Mouse (Mus musculus) liver, embryonic 14.5 days (tissue): ENCODE data around the gene Pcgf3. TPM values are rescaled to one million over a fixed set of nuclear protein-coding genes. Genes with fewer than 3 reads are reported as not detected.
A peak's percentile ranks its signal among the peaks of the same experiment; 100 is the strongest.

Experiments
- ATAC-seq: fragments of 200-750 bp; cut with Nextera tagmentation; 2 replicates; pipeline ENCODE4 v1.8.0; 2017; ENCODE audit warnings: moderate number of reproducible peaks, mild to moderate bottlenecking, moderate library complexity; ENCODE audit not compliant: insufficient read depth
- DNase-seq, 3 experiments: peaks; one replicate each; pipeline ENCODE4 v3.0.0-alpha.2; 2012 to 2013; ENCODE audit warnings: low read depth in 3 of 3, low spot score in 3 of 3
- H3K27ac ChIP-seq: fragments of 300-500 bp; sonication (generic); 2 replicates; pipeline ENCODE4 v1.5.1; 2014; ENCODE audit warnings: moderate library complexity, mild to moderate bottlenecking, control low read depth, inconsistent platforms
- H3K27me3 ChIP-seq: fragments of 300-500 bp; sonication (generic); 2 replicates; pipeline ENCODE4 v1.6.1; 2014; ENCODE audit warnings: mild to moderate bottlenecking, low read length, moderate library complexity; ENCODE audit not compliant: control insufficient read depth, insufficient read depth
- H3K36me3 ChIP-seq: fragments of 300-500 bp; sonication (generic); replicated peaks from 2 replicates; pipeline ENCODE4 v1.6.1; 2014; ENCODE audit warnings: low read depth; ENCODE audit not compliant: control insufficient read depth, insufficient read depth
- H3K4me1 ChIP-seq, 2 experiments: fragments of 200-500 bp in 1 of 2; fragments of 300-500 bp in 1 of 2; sonication (generic) in 1 of 2; replicated peaks; 2 replicates each; pipeline ENCODE4 v1.6.1; 2012 to 2014; ENCODE audit warnings: antibody characterized with exemption in 1 of 2, inconsistent platforms in 1 of 2, low read length in 1 of 2; ENCODE audit not compliant: control insufficient read depth in 2 of 2, insufficient read depth in 2 of 2
- H3K4me2 ChIP-seq: fragments of 300-500 bp; sonication (generic); 2 replicates; pipeline ENCODE4 v1.6.1; 2014; ENCODE audit warnings: low read depth, mild to moderate bottlenecking, control low read depth, moderate library complexity
- H3K4me3 ChIP-seq, 2 experiments: fragments of 200-500 bp in 1 of 2; fragments of 300-500 bp in 1 of 2; sonication (generic) in 1 of 2; 2 replicates each; pipeline ENCODE4 v1.5.1; 2012 to 2014; ENCODE audit warnings: low read depth in 2 of 2, low read length in 2 of 2, mild to moderate bottlenecking in 2 of 2, control low read depth in 1 of 2, inconsistent platforms in 1 of 2, moderate library complexity in 1 of 2; ENCODE audit not compliant: insufficient read depth in 1 of 2
- H3K9ac ChIP-seq: fragments of 300-500 bp; sonication (generic); replicated peaks from 2 replicates; pipeline ENCODE4 v1.6.1; 2014; ENCODE audit warnings: mild to moderate bottlenecking, control low read depth, moderate library complexity
- H3K9me3 ChIP-seq: fragments of 300-500 bp; sonication (generic); 2 replicates; pipeline ENCODE4 v1.6.1; 2016; ENCODE audit warnings: low read length, mixed read lengths; ENCODE audit not compliant: control insufficient read depth
- CTCF ChIP-seq: IDR thresholded peaks from 2 replicates; pipeline ENCODE4 v1.5.1; 2016; ENCODE audit warnings: antibody characterized with exemption, low read depth, control low read depth
- EP300 ChIP-seq: IDR thresholded peaks from 2 replicates; pipeline ENCODE4 v1.6.1; 2016; ENCODE audit warnings: antibody characterized with exemption, low read depth
- WGBS: fragments of 180-500 bp; shearing (Covaris S2); extraction: QIAGEN DNeasy Blood & Tissue Kit; methylation state at CpG from one replicate; pipeline ENCODE4 v1.1.7; 2014; ENCODE audit not compliant: insufficient replicate concordance; 5-methylcytosine and 5-hydroxymethylcytosine counted together
- polyA plus RNA-seq, 2 experiments: library from polyadenylated mRNA; depleted of rRNA in 1 of 2; stranded (reverse) in 1 of 2; unstranded in 1 of 2; fragments of >200 nt; fragmentation: Nextera tagmentation in 1 of 2; extraction: Ambion mirVana in 1 of 2; gene quantifications; 2 replicates each; pipeline versions ENCODE4 v1.2.1 to v1.2.3; 2012 to 2014

Pcgf3 gene
- polyA plus RNA-seq, 2 experiments, result 4.5 to 4.9 TPM

GRCm38 (mm10) chr5:108448785-108449668, 12.0 kb upstream of the Pcgf3 start, which contains the start of gene Mfsd7a:
Gene Mfsd7a, minus strand, starts transcription at chr5:108448891.
- TF ChIP-seq CTCF, result no peak
- no peak for TF ChIP-seq EP300
- DNase-seq (peak; percentile 42 to 48 (median 46)), ATAC-seq (peak; percentile 77)
- H3K4me3 ChIP-seq, result peak within 1 kb of the TSS; percentile 40 to 52
- H3K36me3 ChIP-seq, result no peaks in the 10 kb centered on the region
- 15% methylated on average over 24 of the region's 24 CpGs for WGBS
- no peak within 1 kb of the TSS for H3K27ac ChIP-seq
- peak within 1 kb of the TSS; percentile 16; the same call in 1 of the 2 replicates for H3K9ac ChIP-seq
- H3K9me3 ChIP-seq, result no peaks in the 10 kb centered on the region
- H3K4me1 ChIP-seq, result peaks cover 8 to 22% of the 10 kb centered on the region in 2 experiments; a peak in 3 of 4 replicates
- H3K4me2 ChIP-seq, result peak within 1 kb of the TSS; percentile 70
- no peaks in the 10 kb centered on the region for H3K27me3 ChIP-seq

GRCm38 (mm10) chr5:108450837-108451540, 10.0 kb upstream of the Pcgf3 start:
- Histone ChIP-seq H3K27me3 (no peaks in the 10 kb centered on the region), H3K4me3 (no peak overlapping the region), H3K9me3 (no peaks in the 10 kb centered on the region), H3K4me2 (no peak overlapping the region), H3K9ac (no peak overlapping the region), H3K36me3 (no peaks in the 10 kb centered on the region), H3K27ac (no peak overlapping the region), H3K4me1 (peaks cover 8 to 22% of the 10 kb centered on the region in 2 experiments; a peak in 3 of 4 replicates)
- DNase-seq (no peak), ATAC-seq (no peak)
- TF ChIP-seq CTCF (no peak), EP300 (no peak)
- 64% methylated on average over 8 of the region's 8 CpGs for WGBS

- no peak for ATAC-seq
These were observed 9.4 kb upstream of the Pcgf3 start for GRCm38 (mm10) chr5:108451611-108452010.

GRCm38 (mm10) chr5:108452422-108452821, 8.6 kb upstream of the Pcgf3 start:
- DNase-seq (no peak), ATAC-seq (no peak)
- Histone ChIP-seq H3K27ac (no peak overlapping the region), H3K4me3 (no peak overlapping the region), H3K4me2 (no peak overlapping the region), H3K9me3 (no peaks in the 10 kb centered on the region), H3K36me3 (no peaks in the 10 kb centered on the region), H3K4me1 (peaks cover 8 to 16% of the 10 kb centered on the region in 2 experiments; a peak in 3 of 4 replicates), H3K9ac (no peak overlapping the region), H3K27me3 (no peaks in the 10 kb centered on the region)
- WGBS, result 42% methylated on average over 1 of the region's 1 CpGs
- TF ChIP-seq CTCF (no peak), EP300 (no peak)

More at GRCm38 (mm10) chr5:108451611-108452010, 9.4 kb upstream of the Pcgf3 start:
- no peak for TF ChIP-seq EP300
- no peak for TF ChIP-seq CTCF
- no peak overlapping the region for H3K9ac ChIP-seq
- H3K36me3 ChIP-seq, result no peaks in the 10 kb centered on the region
- no peak overlapping the region for H3K27ac ChIP-seq
- no peaks in the 10 kb centered on the region for H3K9me3 ChIP-seq
- H3K4me1 ChIP-seq, result peaks cover 8 to 22% of the 10 kb centered on the region in 2 experiments; a peak in 3 of 4 replicates
- WGBS, result 53% methylated on average over 1 of the region's 1 CpGs
- no peak for DNase-seq
- H3K4me2 ChIP-seq, result no peak overlapping the region
- no peaks in the 10 kb centered on the region for H3K27me3 ChIP-seq
- H3K4me3 ChIP-seq, result no peak overlapping the region

- Histone ChIP-seq H3K9me3 (no peaks in the 10 kb centered on the region), H3K36me3 (no peaks in the 10 kb centered on the region), H3K4me3 (no peak overlapping the region), H3K27me3 (peaks cover 3% of the 10 kb centered on the region; the same call in 1 of the 2 replicates), H3K9ac (no peak overlapping the region), H3K27ac (no peak overlapping the region), H3K4me2 (no peak overlapping the region), H3K4me1 (peaks cover 3 to 8% of the 10 kb centered on the region in 2 experiments; a peak in 3 of 4 replicates)
- ATAC-seq (no peak), DNase-seq (no peak)
- WGBS, result 41% methylated on average over 3 of the region's 3 CpGs
- TF ChIP-seq EP300 (no peak), CTCF (no peak)
These were observed 6.9 kb upstream of the Pcgf3 start for GRCm38 (mm10) chr5:108454094-108454493.
